Mouse (Mus musculus) hindbrain, embryonic 16.5 days (tissue): ENCODE results near the gene Il1r1. TPM values are rescaled to one million over a fixed set of nuclear protein-coding genes. Genes with fewer than 3 reads are reported as not detected.

Experiments used
- ATAC-seq: fragments of 200-750 bp; cut with Nextera tagmentation; 2 replicates; pipeline ENCODE4 v1.8.0; 2017; ENCODE audit warnings: moderate TSS enrichment, moderate library complexity
- H3K27ac ChIP-seq: fragments of 300-500 bp; sonication (generic); 2 replicates; pipeline ENCODE4 v1.5.1; 2014; ENCODE audit warnings: low read depth, mild to moderate bottlenecking, control low read depth, low read length, moderate library complexity
- H3K27me3 ChIP-seq: fragments of 300-500 bp; sonication (generic); replicated peaks from 2 replicates; pipeline ENCODE4 v1.6.1; 2014; ENCODE audit warnings: low read length; ENCODE audit not compliant: control insufficient read depth, insufficient read depth
- H3K36me3 ChIP-seq: fragments of 300-500 bp; sonication (generic); 2 replicates; pipeline ENCODE4 v1.6.1; 2014; ENCODE audit warnings: mild to moderate bottlenecking, low read length, moderate library complexity, mixed read lengths; ENCODE audit not compliant: control insufficient read depth, insufficient read depth
- H3K4me1 ChIP-seq: fragments of 300-500 bp; sonication (generic); 2 replicates; pipeline ENCODE4 v1.6.1; 2014; ENCODE audit warnings: low read depth, low read length; ENCODE audit not compliant: control insufficient read depth, insufficient read depth
- H3K4me2 ChIP-seq: fragments of 300-500 bp; sonication (generic); 2 replicates; pipeline ENCODE4 v1.6.1; 2014; ENCODE audit warnings: mild to moderate bottlenecking, low read length, control low read depth, moderate library complexity
- H3K4me3 ChIP-seq: fragments of 300-500 bp; sonication (generic); 2 replicates; pipeline ENCODE4 v1.5.1; 2014; ENCODE audit warnings: mild to moderate bottlenecking, low read length, control low read depth, moderate library complexity
- H3K9ac ChIP-seq: fragments of 300-500 bp; sonication (generic); 2 replicates; pipeline ENCODE4 v1.6.1; 2014; ENCODE audit warnings: low read depth, mild to moderate bottlenecking, control low read depth, low read length, moderate library complexity
- H3K9me3 ChIP-seq: fragments of 300-500 bp; sonication (generic); 2 replicates; pipeline ENCODE4 v1.6.1; 2014; ENCODE audit warnings: mild to moderate bottlenecking, low read length, moderate library complexity; ENCODE audit not compliant: control insufficient read depth
- WGBS: fragments of 180-500 bp; shearing (Covaris S2); extraction: QIAGEN DNeasy Blood & Tissue Kit; methylation state at CpG from one replicate; pipeline ENCODE4 v1.1.7; 2014; 5-methylcytosine and 5-hydroxymethylcytosine counted together
- polyA plus RNA-seq: library from polyadenylated mRNA; unstranded; fragments of >200 nt; fragmentation: Nextera tagmentation; extraction: Ambion mirVana; gene quantifications from 2 replicates; pipeline ENCODE4 v1.2.1, GENCODE M21; 2015

The Il1r1 gene
- 0.70 and 0.75 TPM in 2 replicates for polyA plus RNA-seq

GRCm38 (mm10) chr1:40224539-40225284, at the start of gene Il1r1:
Gene Il1r1, plus strand, starts transcription at chr1:40225080.
- no peaks in the 10 kb centered on the region for H3K36me3 ChIP-seq
- no peaks in the 10 kb centered on the region for H3K27me3 ChIP-seq
- ATAC-seq: 0 out of 2 replicates have a peak, but pooled peaks have one; percentile 42
- no peaks in the 10 kb centered on the region for H3K9me3 ChIP-seq
- no peak within 1 kb of the TSS for H3K9ac ChIP-seq
- H3K4me1 ChIP-seq: no peaks in the 10 kb centered on the region
- H3K4me3 ChIP-seq: no peak within 1 kb of the TSS
- no peak within 1 kb of the TSS for H3K4me2 ChIP-seq
- 54% methylated on average over 12 of the region's 12 CpGs for WGBS
- no peak within 1 kb of the TSS for H3K27ac ChIP-seq

GRCm38 (mm10) chr1:40175123-40175522, 49.8 kb upstream of the Il1r1 start:
- WGBS: 87% methylated on average over 5 of the region's 5 CpGs
- ATAC-seq: no peak
- Histone ChIP-seq H3K4me2 (no peak overlapping the region), H3K36me3 (no peaks in the 10 kb centered on the region), H3K27me3 (no peaks in the 10 kb centered on the region), H3K4me3 (no peak overlapping the region), H3K27ac (no peak overlapping the region), H3K9me3 (no peaks in the 10 kb centered on the region), H3K4me1 (no peaks in the 10 kb centered on the region), H3K9ac (no peak overlapping the region)

DNA sequence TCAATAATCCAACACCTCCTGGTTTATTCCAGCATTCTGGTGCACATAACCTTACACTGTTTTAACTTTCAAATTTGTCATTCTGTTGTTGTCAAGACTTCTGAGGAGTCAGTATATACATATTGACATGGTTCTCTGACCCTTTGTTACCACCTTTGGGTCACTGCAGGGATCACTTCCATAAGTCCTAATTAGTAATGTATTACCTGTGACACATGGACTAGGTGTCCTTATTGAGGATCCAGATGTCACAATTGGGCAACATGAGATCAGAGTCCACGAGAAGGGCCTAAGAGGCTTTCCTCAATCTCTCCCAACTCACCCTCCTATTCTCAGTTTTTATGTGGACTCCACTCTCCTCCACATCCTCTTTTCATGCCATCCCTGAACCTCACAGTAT, 49.1 kb upstream of the Il1r1 start:
- H3K27me3 ChIP-seq: no peaks in the 10 kb centered on the region
- H3K4me1 ChIP-seq: no peaks in the 10 kb centered on the region
- H3K9ac ChIP-seq: no peak overlapping the region
- H3K36me3 ChIP-seq: no peaks in the 10 kb centered on the region
- H3K4me3 ChIP-seq: no peak overlapping the region
- no peak overlapping the region for H3K27ac ChIP-seq
- no peak overlapping the region for H3K4me2 ChIP-seq
- WGBS: 84% methylated on average over 1 of the region's 1 CpGs
- ATAC-seq: no peak
- no peaks in the 10 kb centered on the region for H3K9me3 ChIP-seq

DNA sequence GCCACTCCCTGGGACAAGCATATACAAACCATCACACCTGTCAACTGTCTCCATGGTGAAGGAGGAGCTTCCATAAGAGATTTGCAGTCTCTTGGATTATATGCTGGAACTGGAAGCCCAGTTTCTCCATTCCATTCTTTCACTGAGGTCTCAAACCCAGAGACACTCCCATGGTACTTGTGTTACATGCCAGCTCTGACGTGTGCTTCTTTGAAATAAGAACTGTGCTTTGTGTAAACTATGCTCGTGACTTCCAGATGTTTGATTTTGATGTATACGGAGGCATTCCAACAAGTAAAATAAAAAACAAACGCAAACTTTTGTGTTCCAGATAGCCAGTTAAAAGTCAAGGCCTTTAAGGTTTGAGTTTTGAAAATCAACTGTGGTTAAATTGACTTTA, 45.8 kb upstream of the Il1r1 start:
- WGBS: 82% methylated on average over 4 of the region's 4 CpGs
- ATAC-seq: no peak

DNA sequence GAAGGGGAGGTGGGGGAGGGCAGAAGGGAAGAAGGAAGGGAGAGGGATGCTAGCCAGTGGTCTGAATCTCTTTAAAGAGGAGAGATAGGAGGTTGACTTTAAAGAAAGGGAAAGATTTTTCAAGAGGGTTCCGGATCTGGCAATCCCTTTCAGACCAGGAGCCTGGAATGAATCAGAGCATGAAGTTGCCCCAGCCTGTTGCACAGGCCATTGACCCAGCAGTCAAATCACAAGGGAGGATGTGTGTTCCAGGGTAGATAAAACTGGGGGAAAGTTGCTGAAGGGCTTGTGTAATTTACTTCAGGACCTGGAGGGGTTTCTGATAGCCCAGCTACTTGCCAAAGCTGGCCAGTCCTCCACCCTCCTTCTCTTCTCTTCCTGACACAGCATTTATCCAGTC, 45.4 kb upstream of the Il1r1 start:
- Histone ChIP-seq H3K27me3 (no peaks in the 10 kb centered on the region), H3K27ac (no peak overlapping the region), H3K9me3 (no peaks in the 10 kb centered on the region), H3K4me2 (no peak overlapping the region), H3K4me1 (no peaks in the 10 kb centered on the region), H3K9ac (no peak overlapping the region), H3K4me3 (no peak overlapping the region), H3K36me3 (no peaks in the 10 kb centered on the region)
- no peak for ATAC-seq
- 70% methylated on average over 1 of the region's 1 CpGs for WGBS

More for the DNA sequence above, 45.8 kb upstream of the Il1r1 start:
- no peak overlapping the region for H3K27ac ChIP-seq
- H3K4me3 ChIP-seq: no peak overlapping the region
- H3K36me3 ChIP-seq: no peaks in the 10 kb centered on the region
- no peaks in the 10 kb centered on the region for H3K27me3 ChIP-seq
- H3K9me3 ChIP-seq: no peaks in the 10 kb centered on the region
- no peaks in the 10 kb centered on the region for H3K4me1 ChIP-seq
- no peak overlapping the region for H3K9ac ChIP-seq
- no peak overlapping the region for H3K4me2 ChIP-seq

- 73% methylated on average over 2 of the region's 2 CpGs for WGBS
- Histone ChIP-seq H3K9ac (no peak overlapping the region), H3K4me1 (no peaks in the 10 kb centered on the region), H3K36me3 (no peaks in the 10 kb centered on the region), H3K27ac (no peak overlapping the region), H3K4me3 (no peak overlapping the region), H3K27me3 (no peaks in the 10 kb centered on the region), H3K4me2 (no peak overlapping the region), H3K9me3 (no peaks in the 10 kb centered on the region)
- no peak for ATAC-seq
These were observed 44.0 kb upstream of the Il1r1 start for GRCm38 (mm10) chr1:40180861-40181260.

DNA sequence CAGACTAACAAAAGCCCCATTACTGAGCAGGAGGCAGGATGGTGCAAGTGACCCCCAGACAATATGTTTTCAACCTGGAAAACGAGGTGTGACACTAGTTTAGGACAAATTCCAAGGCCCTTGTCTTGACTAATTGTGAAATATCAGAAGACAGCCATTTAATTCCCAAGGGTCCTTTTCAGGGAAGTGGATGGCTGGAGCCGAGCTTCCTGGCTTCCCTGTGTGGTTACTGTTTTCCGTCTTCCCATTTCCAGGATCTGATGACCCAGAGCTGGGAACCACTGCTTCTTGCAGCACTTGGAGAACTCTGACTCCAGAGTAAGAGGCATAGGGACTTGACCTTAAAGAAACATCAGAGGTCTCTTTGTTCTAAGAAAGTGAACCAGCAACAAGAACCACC, 43.2 kb upstream of the Il1r1 start:
- Histone ChIP-seq H3K4me3 (no peak overlapping the region), H3K27ac (no peak overlapping the region), H3K27me3 (no peaks in the 10 kb centered on the region), H3K4me1 (no peaks in the 10 kb centered on the region), H3K9me3 (no peaks in the 10 kb centered on the region), H3K36me3 (no peaks in the 10 kb centered on the region), H3K4me2 (no peak overlapping the region), H3K9ac (no peak overlapping the region)
- no peak for ATAC-seq
- WGBS: 46% methylated on average over 3 of the region's 3 CpGs

DNA sequence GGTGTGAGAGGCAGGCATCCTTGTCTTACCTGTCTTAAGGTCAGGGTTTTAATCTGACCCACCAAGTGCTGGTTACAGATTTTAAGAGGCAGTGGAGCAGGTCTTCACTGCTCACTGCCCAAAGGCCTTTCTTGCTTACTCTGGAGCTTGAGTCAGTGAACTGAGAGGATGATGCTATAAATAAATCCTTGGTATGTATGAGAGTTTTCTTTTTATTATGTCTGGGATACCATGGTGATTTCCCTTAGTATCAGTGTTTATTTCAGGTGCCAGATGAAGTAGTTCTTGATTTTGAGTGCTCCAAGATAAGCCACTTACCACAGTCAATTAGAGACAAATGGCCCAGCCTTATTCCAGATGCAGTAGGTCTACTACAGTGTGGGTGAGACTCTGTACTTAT, 41.5 kb upstream of the Il1r1 start:
- no peak overlapping the region for H3K4me2 ChIP-seq
- no peaks in the 10 kb centered on the region for H3K4me1 ChIP-seq
- no peaks in the 10 kb centered on the region for H3K9me3 ChIP-seq
- no peak overlapping the region for H3K27ac ChIP-seq
- no peak overlapping the region for H3K9ac ChIP-seq
- no peak overlapping the region for H3K4me3 ChIP-seq
- no peaks in the 10 kb centered on the region for H3K36me3 ChIP-seq
- no peaks in the 10 kb centered on the region for H3K27me3 ChIP-seq
- no peak for ATAC-seq

DNA sequence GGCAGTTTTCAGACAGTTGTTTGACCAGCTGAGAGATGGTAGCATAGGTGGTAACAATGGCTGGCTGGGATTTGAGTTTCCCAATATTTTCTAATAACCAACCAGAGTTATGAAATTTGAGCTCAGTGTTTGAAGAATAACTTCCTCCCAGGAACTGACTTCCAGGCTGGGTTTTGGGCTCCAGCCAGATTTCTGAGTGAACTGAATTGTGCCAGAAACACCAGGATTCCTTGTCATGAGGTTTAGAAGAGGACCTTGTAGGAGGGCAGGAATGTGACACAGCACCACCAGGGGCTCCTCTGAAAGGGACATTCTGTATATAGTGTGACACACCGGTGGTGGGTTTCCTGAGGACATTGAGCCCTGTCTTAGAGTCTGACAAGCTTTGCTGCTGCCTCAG, 36.9 kb upstream of the Il1r1 start:
- Histone ChIP-seq H3K9me3 (no peaks in the 10 kb centered on the region), H3K36me3 (no peaks in the 10 kb centered on the region), H3K4me1 (no peaks in the 10 kb centered on the region), H3K4me3 (no peak overlapping the region), H3K27ac (no peak overlapping the region), H3K4me2 (no peak overlapping the region), H3K9ac (no peak overlapping the region), H3K27me3 (no peaks in the 10 kb centered on the region)
- WGBS: 64% methylated on average over 1 of the region's 1 CpGs
- no peak for ATAC-seq
